Mouse (Mus musculus) lung, embryonic 16.5 days (tissue): Measurements from ENCODE around the gene Spock1. TPM values are rescaled to one million over a fixed set of nuclear protein-coding genes. Genes with fewer than 3 reads are reported as not detected.

Source experiments
- ATAC-seq: fragments of 200-750 bp; cut with Nextera tagmentation; 2 replicates; pipeline ENCODE4 v1.8.0; 2017; ENCODE audit warnings: low read depth, mild to moderate bottlenecking, moderate library complexity
- H3K27ac ChIP-seq: fragments of 300-500 bp; sonication (generic); 2 replicates; pipeline ENCODE4 v1.5.1; 2014; ENCODE audit warnings: mild to moderate bottlenecking, control low read depth, low read length
- H3K27me3 ChIP-seq: fragments of 300-500 bp; sonication (generic); 2 replicates; pipeline ENCODE4 v1.6.1; 2014; ENCODE audit warnings: low read depth, low read length, mixed read lengths; ENCODE audit not compliant: control insufficient read depth, insufficient read depth
- H3K36me3 ChIP-seq: fragments of 300-500 bp; sonication (generic); 2 replicates; pipeline ENCODE4 v1.6.1; 2014; ENCODE audit warnings: low read length; ENCODE audit not compliant: control insufficient read depth, insufficient read depth
- H3K4me1 ChIP-seq: fragments of 300-500 bp; sonication (generic); replicated peaks from 2 replicates; pipeline ENCODE4 v1.6.1; 2014; ENCODE audit warnings: low read length, mixed read lengths; ENCODE audit not compliant: control insufficient read depth, insufficient read depth
- H3K4me2 ChIP-seq: fragments of 300-500 bp; sonication (generic); 2 replicates; pipeline ENCODE4 v1.6.1; 2014; ENCODE audit warnings: low read depth, low read length, control low read depth
- H3K4me3 ChIP-seq: fragments of 300-500 bp; sonication (generic); 2 replicates; pipeline ENCODE4 v1.5.1; 2014; ENCODE audit warnings: mild to moderate bottlenecking, low read length, control low read depth
- H3K9ac ChIP-seq: fragments of 300-500 bp; sonication (generic); 2 replicates; pipeline ENCODE4 v1.6.1; 2014; ENCODE audit warnings: low read length, control low read depth
- H3K9me3 ChIP-seq: fragments of 300-500 bp; sonication (generic); 2 replicates; pipeline ENCODE4 v1.6.1; 2016; ENCODE audit warnings: low read length; ENCODE audit not compliant: control insufficient read depth
- WGBS: fragments of 180-500 bp; shearing (Covaris S2); extraction: QIAGEN DNeasy Blood & Tissue Kit; methylation state at CpG from one replicate; pipeline ENCODE4 v1.1.7; 2014; 5-methylcytosine and 5-hydroxymethylcytosine counted together
- polyA plus RNA-seq: library from polyadenylated mRNA; unstranded; fragments of >200 nt; fragmentation: Nextera tagmentation; extraction: Ambion mirVana; gene quantifications from 2 replicates; pipeline ENCODE4 v1.2.1, GENCODE M21; 2015

Gene Spock1
- polyA plus RNA-seq, 1 experiment from 2014 or later = 0.41 TPM

GRCm38 (mm10) chr13:57878797-57879196, 29.3 kb downstream of the Spock1 start:
- no peak overlapping the region for H3K4me2 ChIP-seq
- 87% methylated on average over 11 of the region's 11 CpGs for WGBS
- no peak overlapping the region for H3K9ac ChIP-seq
- H3K27me3 ChIP-seq = no peaks in the 10 kb centered on the region
- no peaks in the 10 kb centered on the region for H3K9me3 ChIP-seq
- ATAC-seq = no peak
- no peak overlapping the region for H3K27ac ChIP-seq
- no peak overlapping the region for H3K4me3 ChIP-seq
- no peaks in the 10 kb centered on the region for H3K4me1 ChIP-seq
- no peaks in the 10 kb centered on the region for H3K36me3 ChIP-seq

GRCm38 (mm10) chr13:57877782-57878181, 30.4 kb downstream of the Spock1 start:
- H3K27ac ChIP-seq = no peak overlapping the region
- no peak overlapping the region for H3K4me3 ChIP-seq
- H3K4me1 ChIP-seq = no peaks in the 10 kb centered on the region
- 34% methylated on average over 10 of the region's 10 CpGs for WGBS
- H3K36me3 ChIP-seq = no peaks in the 10 kb centered on the region
- no peak overlapping the region for H3K4me2 ChIP-seq
- no peaks in the 10 kb centered on the region for H3K9me3 ChIP-seq
- ATAC-seq = no peak
- no peaks in the 10 kb centered on the region for H3K27me3 ChIP-seq
- no peak overlapping the region for H3K9ac ChIP-seq

GRCm38 (mm10) chr13:57876966-57877365, 31.2 kb downstream of the Spock1 start:
- no peaks in the 10 kb centered on the region for H3K9me3 ChIP-seq
- H3K27ac ChIP-seq = no peak overlapping the region
- H3K4me2 ChIP-seq = no peak overlapping the region
- no peak for ATAC-seq
- H3K36me3 ChIP-seq = no peaks in the 10 kb centered on the region
- WGBS = 78% methylated on average over 5 of the region's 5 CpGs
- no peak overlapping the region for H3K9ac ChIP-seq
- H3K4me1 ChIP-seq = no peaks in the 10 kb centered on the region
- H3K27me3 ChIP-seq = no peaks in the 10 kb centered on the region
- H3K4me3 ChIP-seq = no peak overlapping the region

GRCm38 (mm10) chr13:57870058-57870457, 38.1 kb downstream of the Spock1 start:
- 79% methylated on average over 4 of the region's 4 CpGs for WGBS
- H3K27ac ChIP-seq = no peak overlapping the region
- H3K4me2 ChIP-seq = no peak overlapping the region
- H3K9ac ChIP-seq = no peak overlapping the region
- H3K36me3 ChIP-seq = no peaks in the 10 kb centered on the region
- H3K4me1 ChIP-seq = no peaks in the 10 kb centered on the region
- H3K27me3 ChIP-seq = no peaks in the 10 kb centered on the region
- H3K4me3 ChIP-seq = no peak overlapping the region
- no peak for ATAC-seq
- H3K9me3 ChIP-seq = no peaks in the 10 kb centered on the region

- Histone ChIP-seq H3K9me3 (no peaks in the 10 kb centered on the region), H3K4me2 (no peak overlapping the region), H3K4me1 (no peaks in the 10 kb centered on the region), H3K27me3 (no peaks in the 10 kb centered on the region), H3K9ac (no peak overlapping the region), H3K4me3 (no peak overlapping the region), H3K27ac (no peak overlapping the region), H3K36me3 (no peaks in the 10 kb centered on the region)
- ATAC-seq = no peak
- 48% methylated on average over 7 of the region's 7 CpGs for WGBS
Measured at GRCm38 (mm10) chr13:57867586-57867985, 40.5 kb downstream of the Spock1 start.

GRCm38 (mm10) chr13:57865029-57865428, 43.1 kb downstream of the Spock1 start:
- 57% methylated on average over 4 of the region's 4 CpGs for WGBS
- no peak overlapping the region for H3K27ac ChIP-seq

GRCm38 (mm10) chr13:57858491-57858890, 49.6 kb downstream of the Spock1 start:
- Histone ChIP-seq H3K36me3 (no peaks in the 10 kb centered on the region), H3K4me1 (no peaks in the 10 kb centered on the region), H3K27me3 (no peaks in the 10 kb centered on the region), H3K9ac (no peak overlapping the region), H3K4me2 (no peak overlapping the region), H3K9me3 (no peaks in the 10 kb centered on the region), H3K27ac (no peak overlapping the region), H3K4me3 (no peak overlapping the region)
- WGBS = 56% methylated on average over 9 of the region's 9 CpGs
- ATAC-seq = no peak

More at GRCm38 (mm10) chr13:57865029-57865428, 43.1 kb downstream of the Spock1 start:
- Histone ChIP-seq H3K36me3 (no peaks in the 10 kb centered on the region), H3K9me3 (no peaks in the 10 kb centered on the region), H3K4me2 (no peak overlapping the region), H3K27me3 (no peaks in the 10 kb centered on the region), H3K4me3 (no peak overlapping the region), H3K9ac (no peak overlapping the region), H3K4me1 (no peaks in the 10 kb centered on the region)
- ATAC-seq = no peak

- no peaks in the 10 kb centered on the region for H3K27me3 ChIP-seq
- no peaks in the 10 kb centered on the region for H3K4me1 ChIP-seq
- no peak overlapping the region for H3K9ac ChIP-seq
- no peak overlapping the region for H3K4me2 ChIP-seq
- no peak overlapping the region for H3K4me3 ChIP-seq
- ATAC-seq = no peak
- no peaks in the 10 kb centered on the region for H3K9me3 ChIP-seq
- WGBS = 96% methylated on average over 3 of the region's 3 CpGs
- H3K36me3 ChIP-seq = no peaks in the 10 kb centered on the region
- no peak overlapping the region for H3K27ac ChIP-seq
Measured at GRCm38 (mm10) chr13:57857016-57857415, 51.1 kb downstream of the Spock1 start.

GRCm38 (mm10) chr13:57856311-57856853, 51.8 kb downstream of the Spock1 start:
- Histone ChIP-seq H3K27me3 (no peaks in the 10 kb centered on the region), H3K9me3 (no peaks in the 10 kb centered on the region), H3K27ac (no peak overlapping the region), H3K9ac (no peak overlapping the region), H3K4me2 (no peak overlapping the region), H3K4me3 (no peak overlapping the region), H3K36me3 (no peaks in the 10 kb centered on the region), H3K4me1 (no peaks in the 10 kb centered on the region)
- no peak for ATAC-seq
- WGBS = 79% methylated on average over 10 of the region's 10 CpGs

GRCm38 (mm10) chr13:57855766-57856165, 52.4 kb downstream of the Spock1 start:
- no peak overlapping the region for H3K9ac ChIP-seq
- H3K36me3 ChIP-seq = no peaks in the 10 kb centered on the region
- H3K9me3 ChIP-seq = no peaks in the 10 kb centered on the region
- no peaks in the 10 kb centered on the region for H3K27me3 ChIP-seq
- no peak overlapping the region for H3K4me2 ChIP-seq
- no peak overlapping the region for H3K27ac ChIP-seq
- H3K4me3 ChIP-seq = no peak overlapping the region
- ATAC-seq = no peak
- whole genome bisulfite sequencing = 62% methylated on average over 4 of the region's 4 CpGs
- H3K4me1 ChIP-seq = no peaks in the 10 kb centered on the region
